7 mouse cellular contexts compared by ENCODE assay signal in genomic region chr7:98120325-98120724, GRCm38 (mm10). TPM values are rescaled to one million over a fixed set of nuclear protein-coding genes. Genes with fewer than 3 reads are reported as not detected.
DNase-seq lines count a peak whose midpoint lies in the region; ATAC-seq lines count a peak whose summit lies in the region.

No protein-coding gene starts in this region.

- intact Hi-C loops in left cerebral cortex, postnatal 14 days (cut with DNase I) = loop anchor here (1.0 kb wide), 1 partner anchor 17 kb away; no protein-coding TSS in a partner anchor

- DNase-seq in cerebellum, postnatal 14 days = peak; percentile 84 to 85
- peak; percentile 61 for DNase-seq in gastrocnemius, adult 18-20 months (ENCODE audit: low spot score)
- DNase-seq in induced T-regulatory cell, adult 2 months (ENCODE audit: low read depth) = peak; percentile 89
- DNase-seq in left cerebral cortex, postnatal 14 days (ENCODE audit: low spot score in 2 of 2) = peak; percentile 72 to 80
- DNase-seq in skeletal muscle tissue, adult 2 months (ENCODE audit: low read depth, low spot score) = peak; percentile 40

- ATAC-seq in activated CD4-positive, CD25-positive, alpha-beta regulatory T cell, adult 4 months = peak; percentile 85
- peak; percentile 80 for ATAC-seq in megakaryocyte-erythroid progenitor cell, adult 5-6 weeks (replicated peaks; ENCODE audit: low FRiP score, low TSS enrichment, poor library complexity, severe bottlenecking)

RNA-seq across cellular contexts. Expression of gene Myo7a, which starts 1.0 kb away (rescaled TPM):
- 1 to 10 TPM; 1.1 to 1.6 TPM for polyA plus RNA-seq in activated CD4-positive, CD25-positive, alpha-beta regulatory T cell, adult 4 months (2017; shearing (Covaris generic))
- total RNA-seq in gastrocnemius, adult 18-20 months (2021) = 1 to 10 TPM; 1.2 to 2.3 TPM
- total RNA-seq in left cerebral cortex, postnatal 14 days (2021) = 10 to 100 TPM; 12.4 to 13.7 TPM
- total RNA-seq in megakaryocyte-erythroid progenitor cell, adult 5-6 weeks (2014; fragmentation: Nextera tagmentation) = 2.3 and 6.1 TPM in 2 replicates
- 1.9 and 10.8 TPM in 2 replicates for total RNA-seq in megakaryocyte-erythroid progenitor cell, adult 5-6 weeks (2017)

RNA-seq across cellular contexts. Expression of gene Omp, which starts 25.0 kb away (rescaled TPM):
- not detected for polyA plus RNA-seq in activated CD4-positive, CD25-positive, alpha-beta regulatory T cell, adult 4 months (2017; shearing (Covaris generic))
- under 1 TPM in 1 of 2 experiments, not detected in 1; 0.09 TPM for total RNA-seq in gastrocnemius, adult 18-20 months (2021)
- under 1 TPM; 0.66 to 0.79 TPM for total RNA-seq in left cerebral cortex, postnatal 14 days (2021)
- total RNA-seq in megakaryocyte-erythroid progenitor cell, adult 5-6 weeks (2014; fragmentation: Nextera tagmentation) = 0.63 and 0.82 TPM in 2 replicates
- not detected in 2 replicates for total RNA-seq in megakaryocyte-erythroid progenitor cell, adult 5-6 weeks (2017)

RNA-seq across cellular contexts. Expression of gene Capn5, which starts 57.7 kb away (rescaled TPM):
- polyA plus RNA-seq in activated CD4-positive, CD25-positive, alpha-beta regulatory T cell, adult 4 months (2017; shearing (Covaris generic)) = 1 to 10 TPM in 1 of 2 experiments, under 1 TPM in 1; 0.79 to 2.1 TPM
- total RNA-seq in gastrocnemius, adult 18-20 months (2021) = 1 to 10 TPM in 1 of 2 experiments, under 1 TPM in 1; 0.98 to 1.6 TPM
- 10 to 100 TPM; 37.3 to 41.4 TPM for total RNA-seq in left cerebral cortex, postnatal 14 days (2021)
- total RNA-seq in megakaryocyte-erythroid progenitor cell, adult 5-6 weeks (2014; fragmentation: Nextera tagmentation) = 7.5 and 8.3 TPM in 2 replicates
- 5.6 and 5.9 TPM in 2 replicates for total RNA-seq in megakaryocyte-erythroid progenitor cell, adult 5-6 weeks (2017)

Comparison
In these comparisons a context has a peak if more than half of its experiments do, and no peak if none do; other contexts are left out.
1. Peak in every context shown above with its lines: DNase-seq and ATAC-seq.
2. RNA of gene Capn5, which starts 57.7 kb away (total RNA-seq): 37.3 to 41.4 TPM in left cerebral cortex, postnatal 14 days; 5.6 to 8.3 TPM in megakaryocyte-erythroid progenitor cell, adult 5-6 weeks and 0.98 to 1.6 TPM in gastrocnemius, adult 18-20 months; every median in the first group is over 4 times any median in the second.